Mouse (Mus musculus): Measurements from ENCODE around the gene Slc17a5. TPM values are rescaled to one million over a fixed set of nuclear protein-coding genes. Genes with fewer than 3 reads are reported as not detected.
A peak's percentile ranks its signal among the peaks of the same experiment; 100 is the strongest.

Slc17a5 gene
- polyA plus RNA-seq, 1 experiment from 2014 or later: 19.7 TPM

- Histone ChIP-seq H3K9me3 (replicated peaks) (no peaks in the 10 kb centered on the region), H3K27me3 (no peaks in the 10 kb centered on the region), H3K36me3 (no peaks in the 10 kb centered on the region), H3K27ac (replicated peaks) (no peak overlapping the region), H3K9ac (no peak overlapping the region), H3K4me3 (replicated peaks) (no peak overlapping the region), H3K4me2 (replicated peaks) (no peak overlapping the region), H3K4me1 (no peaks in the 10 kb centered on the region)
- no peak for ATAC-seq (ENCODE audit: insufficient number of reproducible peaks, low FRiP score, low TSS enrichment, low read depth)
- WGBS: 87% methylated on average over 18 of the region's 18 CpGs
These were observed 8.1 kb upstream of the Slc17a5 start for GRCm38 (mm10) chr9:78595769-78596555.

GRCm38 (mm10) chr9:78595257-78595656 lies 7.4 kb upstream of the Slc17a5 start:
- no peak overlapping the region for H3K4me2 ChIP-seq (replicated peaks)
- no peaks in the 10 kb centered on the region for H3K9me3 ChIP-seq (replicated peaks)
- H3K27me3 ChIP-seq: no peaks in the 10 kb centered on the region
- no peak for ATAC-seq (ENCODE audit: insufficient number of reproducible peaks, low FRiP score, low TSS enrichment, low read depth)
- no peak overlapping the region for H3K4me3 ChIP-seq (replicated peaks)
- H3K4me1 ChIP-seq: no peaks in the 10 kb centered on the region
- H3K36me3 ChIP-seq: no peaks in the 10 kb centered on the region
- H3K27ac ChIP-seq (replicated peaks): no peak overlapping the region
- 83% methylated on average over 3 of the region's 3 CpGs for WGBS
- H3K9ac ChIP-seq: no peak overlapping the region

- no peak for ATAC-seq (ENCODE audit: insufficient number of reproducible peaks, low FRiP score, low TSS enrichment, low read depth)
- 90% methylated on average over 2 of the region's 2 CpGs for WGBS
These were observed 2.6 kb upstream of the Slc17a5 start for GRCm38 (mm10) chr9:78590471-78590870.

GRCm38 (mm10) chr9:78588411-78589033 lies 681 bp upstream of the Slc17a5 start:
- Histone ChIP-seq H3K9me3 (replicated peaks) (no peaks in the 10 kb centered on the region), H3K4me3 (replicated peaks) (peak overlapping the region; percentile 67), H3K27me3 (no peaks in the 10 kb centered on the region), H3K9ac (0 out of 2 replicates have a peak overlapping the region, but pooled peaks have one; percentile 6), H3K36me3 (0 out of 2 replicates have a peak, but pooled peaks cover 2% of the 10 kb centered on the region), H3K27ac (replicated peaks) (peak overlapping the region; percentile 80), H3K4me2 (replicated peaks) (peak overlapping the region; percentile 63), H3K4me1 (peaks cover 15% of the 10 kb centered on the region)
- ATAC-seq (ENCODE audit: insufficient number of reproducible peaks, low FRiP score, low TSS enrichment, low read depth): peak; percentile 40; the same call in 1 of the 2 replicates
- WGBS: 54% methylated on average over 10 of the region's 10 CpGs

More at GRCm38 (mm10) chr9:78590471-78590870, 2.6 kb upstream of the Slc17a5 start:
- Histone ChIP-seq H3K27ac (replicated peaks) (no peak overlapping the region), H3K4me2 (replicated peaks) (no peak overlapping the region), H3K4me3 (replicated peaks) (no peak overlapping the region), H3K4me1 (peaks cover 15% of the 10 kb centered on the region), H3K9ac (no peak overlapping the region), H3K36me3 (no peaks in the 10 kb centered on the region), H3K27me3 (no peaks in the 10 kb centered on the region), H3K9me3 (replicated peaks) (no peaks in the 10 kb centered on the region)

DNA sequence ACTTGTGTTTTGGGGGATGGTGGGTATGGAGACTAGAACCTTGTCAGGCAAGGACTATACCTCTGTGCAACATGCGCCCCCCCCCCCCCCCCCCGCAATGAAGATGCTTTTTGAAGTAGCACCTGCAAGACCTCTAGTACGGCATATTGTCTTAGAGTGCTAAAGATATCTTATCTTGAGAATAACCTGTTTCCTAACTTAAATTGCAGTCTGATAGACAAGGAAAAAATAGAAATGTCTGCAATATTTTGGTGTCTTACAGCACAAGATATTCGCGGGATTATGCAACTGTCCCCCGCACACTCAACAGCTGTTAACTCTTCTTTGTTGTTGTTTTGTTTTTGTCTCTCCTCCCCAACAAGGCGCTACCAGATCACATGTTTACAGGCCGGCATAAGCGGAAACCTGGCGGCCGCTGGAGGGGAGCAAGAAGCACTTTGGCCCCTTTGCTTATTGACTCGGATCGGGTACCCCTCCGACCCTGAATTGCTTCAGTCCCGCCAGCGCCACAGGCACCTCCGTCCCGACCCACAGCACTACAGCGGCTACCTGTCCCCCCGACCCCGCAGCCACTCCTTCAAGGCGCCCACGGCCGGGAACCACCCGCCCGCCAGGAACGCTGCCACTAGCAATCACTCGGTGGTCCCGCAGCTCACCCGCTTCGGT lies 490 bp downstream of the Slc17a5 start:
- ATAC-seq (ENCODE audit: insufficient number of reproducible peaks, low FRiP score, low TSS enrichment, low read depth): peak; percentile 46; the same call in 1 of the 2 replicates
- peaks cover 15% of the 10 kb centered on the region for H3K4me1 ChIP-seq
- under 1% methylated on average over 31 of the region's 31 CpGs for WGBS
- peak overlapping the region; percentile 57 for H3K9ac ChIP-seq
- peak overlapping the region; percentile 80 for H3K27ac ChIP-seq (replicated peaks)
- no peaks in the 10 kb centered on the region for H3K9me3 ChIP-seq (replicated peaks)
- peak overlapping the region; percentile 67 for H3K4me3 ChIP-seq (replicated peaks)
- H3K27me3 ChIP-seq: no peaks in the 10 kb centered on the region
- H3K4me2 ChIP-seq (replicated peaks): peak overlapping the region; percentile 63
- H3K36me3 ChIP-seq: 0 out of 2 replicates have a peak, but pooled peaks cover 6% of the 10 kb centered on the region

- Histone ChIP-seq H3K9ac (no peak overlapping the region), H3K27me3 (no peaks in the 10 kb centered on the region), H3K4me3 (replicated peaks) (no peak overlapping the region), H3K4me2 (replicated peaks) (no peak overlapping the region), H3K4me1 (no peaks in the 10 kb centered on the region; the same call in 1 of the 2 replicates), H3K36me3 (peaks cover 28% of the 10 kb centered on the region), H3K27ac (replicated peaks) (no peak overlapping the region; the same call in 1 of the 2 replicates), H3K9me3 (replicated peaks) (no peaks in the 10 kb centered on the region)
- ATAC-seq (ENCODE audit: insufficient number of reproducible peaks, low FRiP score, low TSS enrichment, low read depth): no peak
- 45% methylated on average over 10 of the region's 10 CpGs for WGBS
These were observed 8.0 kb downstream of the Slc17a5 start for GRCm38 (mm10) chr9:78579644-78580396.

- Histone ChIP-seq H3K4me1 (no peaks in the 10 kb centered on the region; the same call in 1 of the 2 replicates), H3K9ac (no peak overlapping the region), H3K9me3 (replicated peaks) (no peaks in the 10 kb centered on the region), H3K27ac (replicated peaks) (no peak overlapping the region), H3K36me3 (peaks cover 34% of the 10 kb centered on the region), H3K4me2 (replicated peaks) (no peak overlapping the region), H3K27me3 (no peaks in the 10 kb centered on the region), H3K4me3 (replicated peaks) (no peak overlapping the region)
- no peak for ATAC-seq (ENCODE audit: insufficient number of reproducible peaks, low FRiP score, low TSS enrichment, low read depth)
- 88% methylated on average over 7 of the region's 7 CpGs for WGBS
These were observed 9.0 kb downstream of the Slc17a5 start for GRCm38 (mm10) chr9:78578824-78579223.

GRCm38 (mm10) chr9:78576466-78576865 lies 11.4 kb downstream of the Slc17a5 start:
- H3K4me3 ChIP-seq (replicated peaks): no peak overlapping the region
- H3K27me3 ChIP-seq: no peaks in the 10 kb centered on the region
- no peaks in the 10 kb centered on the region for H3K9me3 ChIP-seq (replicated peaks)
- no peak for ATAC-seq (ENCODE audit: insufficient number of reproducible peaks, low FRiP score, low TSS enrichment, low read depth)
- H3K4me2 ChIP-seq (replicated peaks): no peak overlapping the region
- H3K4me1 ChIP-seq: no peaks in the 10 kb centered on the region; the same call in 1 of the 2 replicates
- WGBS: 89% methylated on average over 5 of the region's 5 CpGs
- H3K9ac ChIP-seq: no peak overlapping the region
- H3K27ac ChIP-seq (replicated peaks): no peak overlapping the region
- H3K36me3 ChIP-seq: peaks cover 33% of the 10 kb centered on the region

DNA sequence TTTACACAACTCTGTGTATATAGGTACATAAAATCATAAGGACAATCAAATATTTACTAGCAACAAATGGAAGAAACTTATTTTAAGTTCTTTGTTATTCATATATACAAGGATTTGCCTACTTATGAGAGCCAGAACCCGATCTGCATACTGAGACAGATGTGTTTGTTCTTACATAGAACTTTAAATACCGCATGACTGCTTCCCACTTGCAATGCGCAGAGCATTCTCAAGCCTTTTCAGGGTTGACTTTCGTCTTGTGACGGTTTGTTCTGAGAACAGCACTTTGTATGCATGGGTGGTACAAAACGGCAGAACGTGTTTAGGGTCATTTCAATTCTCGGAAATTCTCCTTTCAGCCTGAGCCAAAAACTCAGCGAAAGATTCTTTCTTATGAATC lies 17.9 kb downstream of the Slc17a5 start:
- H3K9me3 ChIP-seq (replicated peaks): no peaks in the 10 kb centered on the region
- no peak overlapping the region for H3K4me2 ChIP-seq (replicated peaks)
- no peak overlapping the region for H3K9ac ChIP-seq
- H3K4me3 ChIP-seq (replicated peaks): no peak overlapping the region
- 91% methylated on average over 9 of the region's 9 CpGs for WGBS
- ATAC-seq (ENCODE audit: insufficient number of reproducible peaks, low FRiP score, low TSS enrichment, low read depth): no peak
- no peaks in the 10 kb centered on the region for H3K27me3 ChIP-seq
- no peak overlapping the region for H3K27ac ChIP-seq (replicated peaks)
- H3K36me3 ChIP-seq: peaks cover 22% of the 10 kb centered on the region
- H3K4me1 ChIP-seq: no peaks in the 10 kb centered on the region

DNA sequence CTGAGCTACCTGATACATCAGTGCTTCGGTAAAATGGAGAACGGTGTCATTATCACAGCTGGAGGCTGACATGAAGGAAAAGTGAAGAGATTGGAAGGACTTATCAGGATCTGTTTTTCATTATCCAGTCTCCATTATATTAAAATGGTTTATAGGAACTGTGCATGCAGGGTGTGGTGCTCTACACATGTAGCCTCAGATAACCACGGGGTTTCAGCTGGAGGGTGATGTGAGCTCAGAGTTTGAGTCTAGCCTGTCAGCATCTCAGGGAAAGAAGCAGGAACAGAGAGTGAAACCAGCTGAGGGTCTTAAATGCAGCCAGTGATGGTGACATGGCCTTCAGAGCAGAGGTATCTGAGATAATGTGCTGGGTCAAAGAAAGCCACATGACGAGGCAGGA lies 28.4 kb downstream of the Slc17a5 start:
- ATAC-seq (ENCODE audit: insufficient number of reproducible peaks, low FRiP score, low TSS enrichment, low read depth): no peak

More for the DNA sequence above, 28.4 kb downstream of the Slc17a5 start:
- Histone ChIP-seq H3K4me2 (replicated peaks) (no peak overlapping the region), H3K4me3 (replicated peaks) (no peak overlapping the region), H3K4me1 (no peaks in the 10 kb centered on the region), H3K27me3 (no peaks in the 10 kb centered on the region), H3K9me3 (replicated peaks) (no peaks in the 10 kb centered on the region), H3K36me3 (peaks cover 10% of the 10 kb centered on the region), H3K27ac (replicated peaks) (no peak overlapping the region), H3K9ac (no peak overlapping the region)
- WGBS: 83% methylated on average over 4 of the region's 4 CpGs
